Mouse (Mus musculus) forebrain, embryonic 15.5 days (tissue): ENCODE results near the gene 5430419D17Rik. TPM values are rescaled to one million over a fixed set of nuclear protein-coding genes. Genes with fewer than 3 reads are reported as not detected.
A peak's percentile ranks its signal among the peaks of the same experiment; 100 is the strongest.

ENCODE experiments used
- ATAC-seq: fragments of 200-750 bp; cut with Nextera tagmentation; replicated peaks from 2 replicates; pipeline ENCODE4 v1.8.0; 2017; ENCODE audit warnings: mild to moderate bottlenecking, moderate TSS enrichment, moderate library complexity
- H3K27ac ChIP-seq: fragments of 300-500 bp; sonication (generic); replicated peaks from 2 replicates; pipeline ENCODE4 v1.5.1; 2015; ENCODE audit warnings: mild to moderate bottlenecking, inconsistent platforms
- H3K27me3 ChIP-seq: fragments of 300-500 bp; sonication (generic); 2 replicates; pipeline ENCODE4 v1.6.1; 2015; ENCODE audit warnings: inconsistent platforms
- H3K36me3 ChIP-seq: fragments of 300-500 bp; sonication (generic); 2 replicates; pipeline ENCODE4 v1.6.1; 2015; ENCODE audit warnings: mild to moderate bottlenecking, inconsistent platforms
- H3K4me1 ChIP-seq: fragments of 300-500 bp; sonication (generic); 2 replicates; pipeline ENCODE4 v1.6.1; 2015; ENCODE audit warnings: inconsistent platforms
- H3K4me2 ChIP-seq: fragments of 300-500 bp; sonication (generic); replicated peaks from 2 replicates; pipeline ENCODE4 v1.6.1; 2015; ENCODE audit warnings: mild to moderate bottlenecking, inconsistent platforms
- H3K4me3 ChIP-seq: fragments of 300-500 bp; sonication (generic); 2 replicates; pipeline ENCODE4 v1.5.1; 2015; ENCODE audit warnings: mild to moderate bottlenecking, inconsistent platforms
- H3K9ac ChIP-seq: fragments of 300-500 bp; sonication (generic); replicated peaks from 2 replicates; pipeline ENCODE4 v1.6.1; 2015; ENCODE audit warnings: mild to moderate bottlenecking, inconsistent platforms
- H3K9me3 ChIP-seq: fragments of 300-500 bp; sonication (generic); 2 replicates; pipeline ENCODE4 v1.6.1; 2016; ENCODE audit warnings: inconsistent platforms
- WGBS: fragments of 180-500 bp; shearing (Covaris S2); methylation state at CpG from one replicate; pipeline ENCODE4 v1.1.7; 2015; ENCODE audit warnings: mixed read lengths; 5-methylcytosine and 5-hydroxymethylcytosine counted together
- polyA plus RNA-seq: library from polyadenylated mRNA; unstranded; fragments of >200 nt; fragmentation: Nextera tagmentation; extraction: Ambion mirVana; gene quantifications from 2 replicates; pipeline ENCODE4 v1.2.1, GENCODE M21; 2015

5430419D17Rik gene
- polyA plus RNA-seq, 1 experiment from 2014 or later = not detected

- WGBS = 76% methylated on average over 6 of the region's 7 CpGs
- ATAC-seq = no peak
Measured at GRCm38 (mm10) chr7:131318340-131318739, 144.1 kb downstream of the 5430419D17Rik start.

DNA sequence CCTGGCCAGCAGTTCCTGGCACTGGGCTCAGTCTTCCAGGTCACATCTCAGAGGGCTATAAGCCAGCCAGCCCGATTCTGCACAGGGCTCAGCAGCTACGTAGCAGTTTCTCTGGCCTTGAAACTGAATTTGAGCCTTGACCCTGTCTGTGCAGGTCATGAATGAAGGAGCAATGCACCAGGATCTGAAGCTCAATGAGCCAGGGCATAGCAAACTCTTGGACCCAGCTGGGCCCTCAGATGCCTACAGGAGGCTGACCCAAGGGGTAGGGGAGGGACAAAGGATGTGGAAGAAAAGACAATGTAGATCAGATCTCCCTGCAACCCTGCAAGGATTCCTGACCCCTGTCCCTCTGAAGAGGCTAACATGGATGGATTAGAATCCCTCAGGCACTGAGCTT is 148.0 kb downstream of the 5430419D17Rik start, which contains the start of gene Cuzd1:
Gene Cuzd1, minus strand, starts transcription at position 101 of the 400 bp plus-strand sequence.
- no peak within 1 kb of the TSS for H3K4me2 ChIP-seq
- ATAC-seq = no peak
- WGBS = 87% methylated on average over 2 of the region's 2 CpGs

More at GRCm38 (mm10) chr7:131318340-131318739, 144.1 kb downstream of the 5430419D17Rik start:
- Histone ChIP-seq H3K36me3 (no peaks in the 10 kb centered on the region), H3K27ac (no peak overlapping the region), H3K4me3 (no peak overlapping the region), H3K4me1 (no peaks in the 10 kb centered on the region), H3K27me3 (no peaks in the 10 kb centered on the region), H3K4me2 (no peak overlapping the region), H3K9me3 (no peaks in the 10 kb centered on the region), H3K9ac (no peak overlapping the region)

DNA sequence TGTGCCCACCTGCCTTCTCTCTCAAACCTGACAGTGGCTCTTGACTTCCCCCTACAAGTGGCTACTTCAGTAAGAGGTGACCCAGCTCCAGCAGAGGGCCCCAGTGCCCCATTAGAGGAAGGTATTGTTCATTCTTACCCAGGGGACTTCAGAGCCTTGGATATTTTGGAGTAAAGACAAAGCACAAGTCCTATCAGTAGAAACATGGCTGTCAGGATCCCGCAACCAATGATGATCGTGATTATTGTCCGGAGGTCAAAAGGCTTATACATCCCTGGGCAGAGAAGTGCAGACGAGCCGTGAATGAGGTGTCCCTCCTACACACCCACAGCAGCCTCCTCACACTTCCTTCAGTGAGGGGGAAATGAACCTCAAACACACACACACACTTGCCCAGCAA is 152.9 kb downstream of the 5430419D17Rik start:
- H3K4me2 ChIP-seq = no peak overlapping the region
- no peak for ATAC-seq
- H3K9ac ChIP-seq = no peak overlapping the region
- WGBS = 91% methylated on average over 5 of the region's 5 CpGs
- no peaks in the 10 kb centered on the region for H3K9me3 ChIP-seq
- no peak overlapping the region for H3K27ac ChIP-seq
- H3K27me3 ChIP-seq = no peaks in the 10 kb centered on the region
- H3K4me1 ChIP-seq = no peaks in the 10 kb centered on the region
- H3K4me3 ChIP-seq = no peak overlapping the region
- H3K36me3 ChIP-seq = no peaks in the 10 kb centered on the region

More for the DNA sequence above, 148.0 kb downstream of the 5430419D17Rik start, which contains the start of gene Cuzd1:
- no peak within 1 kb of the TSS for H3K27ac ChIP-seq
- H3K27me3 ChIP-seq = no peaks in the 10 kb centered on the region
- H3K9me3 ChIP-seq = no peaks in the 10 kb centered on the region
- H3K4me1 ChIP-seq = no peaks in the 10 kb centered on the region
- no peak within 1 kb of the TSS for H3K9ac ChIP-seq
- no peaks in the 10 kb centered on the region for H3K36me3 ChIP-seq
- H3K4me3 ChIP-seq = no peak within 1 kb of the TSS

- Histone ChIP-seq H3K36me3 (no peaks in the 10 kb centered on the region), H3K9ac (no peak within 1 kb of the TSS), H3K9me3 (no peaks in the 10 kb centered on the region), H3K27me3 (no peaks in the 10 kb centered on the region), H3K4me1 (no peaks in the 10 kb centered on the region), H3K4me2 (no peak within 1 kb of the TSS), H3K27ac (no peak within 1 kb of the TSS), H3K4me3 (no peak within 1 kb of the TSS)
- WGBS = 92% methylated on average over 5 of the region's 5 CpGs
- no peak for ATAC-seq
Measured at GRCm38 (mm10) chr7:131329416-131329815, 155.2 kb downstream of the 5430419D17Rik start, which contains the start of gene Fam24b. Gene Fam24b, minus strand, starts transcription at chr7:131329516.

DNA sequence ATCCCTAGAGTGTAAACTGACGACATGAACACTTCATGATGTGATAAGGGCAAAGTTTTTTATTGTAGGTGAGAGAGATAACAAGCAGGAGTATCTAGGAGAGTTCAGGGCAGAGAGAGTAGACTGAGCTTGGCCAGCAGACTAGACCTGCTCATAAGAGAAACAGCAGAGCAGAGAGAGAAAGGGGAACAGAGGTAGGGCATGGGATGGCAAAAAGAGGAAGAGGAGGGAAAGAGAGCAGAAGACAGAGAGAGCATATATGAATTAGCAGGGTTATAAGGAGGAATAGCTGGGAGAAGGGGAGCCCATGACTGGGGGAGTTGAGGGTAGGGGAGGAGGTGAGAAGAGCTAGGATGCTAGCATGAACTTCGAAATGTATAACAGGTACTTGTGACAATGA is 157.5 kb downstream of the 5430419D17Rik start:
- H3K36me3 ChIP-seq = no peaks in the 10 kb centered on the region
- no peaks in the 10 kb centered on the region for H3K4me1 ChIP-seq
- H3K27ac ChIP-seq = no peak overlapping the region
- ATAC-seq = no peak
- no peak overlapping the region for H3K4me2 ChIP-seq
- H3K9me3 ChIP-seq = no peaks in the 10 kb centered on the region
- H3K9ac ChIP-seq = no peak overlapping the region
- H3K4me3 ChIP-seq = no peak overlapping the region
- WGBS = 82% methylated on average over 2 of the region's 2 CpGs
- no peaks in the 10 kb centered on the region for H3K27me3 ChIP-seq

DNA sequence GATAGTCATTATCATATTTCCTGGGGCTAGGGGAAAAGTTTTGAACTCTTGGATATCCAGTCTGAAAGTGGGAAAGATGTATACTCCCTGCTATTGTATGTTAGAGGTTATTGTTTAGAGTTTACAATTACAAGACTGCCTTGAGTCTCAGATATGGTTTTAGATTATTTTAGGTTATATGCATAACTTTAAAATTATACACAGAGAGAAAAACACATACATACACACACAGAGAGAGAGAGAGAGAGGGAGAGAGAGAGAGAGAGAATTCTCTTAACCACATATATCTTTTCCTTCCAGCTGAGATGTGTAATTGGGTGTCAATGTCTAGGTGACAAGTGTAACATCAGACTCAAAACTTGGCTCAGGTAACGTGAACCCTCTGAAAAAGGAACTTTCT is 159.4 kb downstream of the 5430419D17Rik start, which contains the start of gene Fam24a:
Gene Fam24a, plus strand, starts transcription at position 301 of the 400 bp plus-strand sequence.
- no peak for ATAC-seq
- H3K4me3 ChIP-seq = no peak within 1 kb of the TSS

DNA sequence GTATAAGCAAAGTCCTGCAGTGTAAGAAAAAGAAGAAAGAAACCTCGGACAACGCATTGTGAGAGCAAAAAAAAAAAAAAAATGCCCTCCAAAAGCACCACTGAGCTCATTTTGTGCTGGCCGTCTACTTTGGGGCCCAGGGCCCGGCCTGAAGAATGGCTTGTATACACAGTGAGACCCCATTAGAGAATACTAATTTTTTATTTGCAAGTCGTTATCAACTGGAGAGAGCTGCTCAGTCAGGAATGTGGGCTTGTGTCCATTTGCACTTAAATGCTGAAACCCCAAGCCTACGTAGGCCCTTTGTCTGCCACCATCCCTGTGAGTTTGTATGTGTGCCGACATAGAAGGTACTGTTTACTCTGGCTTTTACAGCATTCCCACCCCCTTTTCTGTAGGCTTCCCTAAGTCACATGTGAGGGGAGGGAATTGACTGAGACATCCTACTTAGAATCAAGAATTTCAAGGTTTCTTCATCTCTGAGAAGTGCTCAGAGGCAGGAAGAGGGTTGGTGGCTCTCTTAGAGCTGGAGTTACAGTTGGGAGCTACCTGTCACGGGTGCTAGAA is 163.4 kb downstream of the 5430419D17Rik start:
- H3K27ac ChIP-seq = 0 out of 2 replicates have a peak overlapping the region, but pooled peaks have one; percentile 27

More for the DNA sequence above, 159.4 kb downstream of the 5430419D17Rik start, which contains the start of gene Fam24a:
- Histone ChIP-seq H3K36me3 (no peaks in the 10 kb centered on the region), H3K4me1 (peaks cover 6% of the 10 kb centered on the region), H3K9ac (no peak within 1 kb of the TSS), H3K9me3 (no peaks in the 10 kb centered on the region), H3K27ac (no peak within 1 kb of the TSS), H3K4me2 (no peak within 1 kb of the TSS), H3K27me3 (no peaks in the 10 kb centered on the region)
- WGBS = 47% methylated on average over 1 of the region's 1 CpGs

DNA sequence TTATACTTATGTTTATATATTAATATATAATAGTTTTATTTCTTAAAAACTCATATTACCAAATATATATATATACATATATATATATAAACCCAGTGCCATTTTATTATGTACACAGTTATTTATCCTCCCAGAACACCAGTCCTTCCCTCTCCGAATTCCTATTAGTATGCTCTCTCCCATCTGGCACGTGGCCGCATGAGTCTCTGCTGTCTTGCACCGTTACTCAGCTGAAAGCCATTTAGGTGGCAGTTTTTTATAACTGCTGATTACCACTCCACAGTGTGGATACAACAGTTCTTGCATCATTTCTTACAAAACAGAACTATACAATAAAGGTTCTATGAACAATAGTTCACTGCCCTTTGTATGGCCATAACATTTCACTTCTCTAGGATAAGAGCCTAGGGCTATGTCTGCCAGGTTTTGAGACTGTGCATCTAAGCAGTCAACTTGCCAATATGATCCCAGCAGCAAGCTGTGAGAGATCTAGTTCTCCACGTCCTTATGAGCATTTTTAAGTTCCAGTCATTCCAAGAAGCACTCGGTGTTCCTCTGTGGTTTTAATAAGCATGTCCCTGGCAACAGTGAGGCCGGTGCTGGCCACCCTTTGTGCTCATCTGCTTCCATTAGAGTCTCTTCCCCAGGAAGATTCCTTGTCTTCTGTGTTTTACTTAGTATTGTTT is 171.8 kb downstream of the 5430419D17Rik start:
- no peak overlapping the region for H3K4me3 ChIP-seq
- peak overlapping the region; percentile 23 for H3K27ac ChIP-seq
- ATAC-seq = 0 out of 2 replicates have a peak, but pooled peaks have one; percentile 38
- H3K27me3 ChIP-seq = no peaks in the 10 kb centered on the region
- 59% methylated on average over 7 of the region's 7 CpGs for WGBS
- no peak overlapping the region for H3K9ac ChIP-seq
- H3K4me1 ChIP-seq = peaks cover 6% of the 10 kb centered on the region; the same call in 1 of the 2 replicates
- no peaks in the 10 kb centered on the region for H3K9me3 ChIP-seq
- no peak overlapping the region for H3K4me2 ChIP-seq
- peaks cover 38% of the 10 kb centered on the region for H3K36me3 ChIP-seq

More for the DNA sequence above, 163.4 kb downstream of the 5430419D17Rik start:
- H3K4me2 ChIP-seq = no peak overlapping the region
- no peak for ATAC-seq
- no peaks in the 10 kb centered on the region for H3K9me3 ChIP-seq
- H3K4me1 ChIP-seq = peaks cover 6% of the 10 kb centered on the region
- no peaks in the 10 kb centered on the region for H3K27me3 ChIP-seq
- 19% methylated on average over 8 of the region's 8 CpGs for WGBS
- peaks cover 20% of the 10 kb centered on the region for H3K36me3 ChIP-seq
- no peak overlapping the region for H3K4me3 ChIP-seq
- H3K9ac ChIP-seq = no peak overlapping the region

Other genes starting within 250 kb of the 5430419D17Rik start
- gene Htra1, start 238.3 kb upstream of the 5430419D17Rik start, polyA plus RNA-seq = 23.6 and 23.8 TPM in 2 replicates
- gene Dmbt1, start 142.3 kb upstream of the 5430419D17Rik start, polyA plus RNA-seq = not detected in 2 replicates
- not detected in 2 replicates for gene 4933402N03Rik, start 28.1 kb upstream of the 5430419D17Rik start, polyA plus RNA-seq
- gene Cuzd1, start 147.9 kb downstream of the 5430419D17Rik start, polyA plus RNA-seq = not detected in 2 replicates
- gene Fam24b, start 155.1 kb downstream of the 5430419D17Rik start, polyA plus RNA-seq = not detected in 2 replicates
- not detected in 2 replicates for gene Fam24a, start 159.5 kb downstream of the 5430419D17Rik start, polyA plus RNA-seq
- 21.9 and 24.2 TPM in 2 replicates for gene 2310057M21Rik, start 188.4 kb downstream of the 5430419D17Rik start, polyA plus RNA-seq
- gene Pstk, start 196.7 kb downstream of the 5430419D17Rik start, polyA plus RNA-seq = 33.7 TPM in 2 replicates
- 15.9 and 17.3 TPM in 2 replicates for gene Ikzf5, start 236.1 kb downstream of the 5430419D17Rik start, polyA plus RNA-seq
- 114 and 122 TPM in 2 replicates for gene Acadsb, start 236.2 kb downstream of the 5430419D17Rik start, polyA plus RNA-seq